Mouse (Mus musculus) kidney, postnatal 25 days (tissue): ENCODE measurements at regions not wholly inside any gene's neighbourhood (a gene's known extent, or its start where the extent isn't known, plus 50 kb on each side); places are given as distances from the start of the nearest gene placed in this dataset.

ENCODE experiments used
- DNase-seq, 2 experiments: peaks; one replicate each; pipeline ENCODE4 v3.0.0; 2021; ENCODE audit warnings: mixed read lengths in 2 of 2

DNA sequence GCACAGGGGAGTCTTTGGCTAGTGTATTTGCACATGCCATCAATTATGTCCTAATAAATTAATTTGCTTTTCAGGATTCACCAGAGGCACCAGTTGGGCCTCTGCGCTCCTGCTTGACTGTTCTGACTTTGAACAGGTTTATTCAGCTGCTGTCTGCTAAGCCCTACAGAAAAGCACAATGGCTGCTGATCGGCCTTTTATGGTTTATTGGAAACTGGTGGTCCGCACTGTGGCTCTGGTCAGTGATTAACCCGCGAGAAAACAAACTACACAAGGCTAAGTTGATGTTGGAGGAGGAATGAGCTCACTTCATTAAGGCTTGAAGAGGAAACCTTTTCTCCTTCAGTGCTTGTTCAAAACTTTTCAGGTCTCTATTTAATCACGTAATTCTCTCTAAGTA, 208.4 kb upstream of the Gpr101 start:
- no peak for DNase-seq

DNA sequence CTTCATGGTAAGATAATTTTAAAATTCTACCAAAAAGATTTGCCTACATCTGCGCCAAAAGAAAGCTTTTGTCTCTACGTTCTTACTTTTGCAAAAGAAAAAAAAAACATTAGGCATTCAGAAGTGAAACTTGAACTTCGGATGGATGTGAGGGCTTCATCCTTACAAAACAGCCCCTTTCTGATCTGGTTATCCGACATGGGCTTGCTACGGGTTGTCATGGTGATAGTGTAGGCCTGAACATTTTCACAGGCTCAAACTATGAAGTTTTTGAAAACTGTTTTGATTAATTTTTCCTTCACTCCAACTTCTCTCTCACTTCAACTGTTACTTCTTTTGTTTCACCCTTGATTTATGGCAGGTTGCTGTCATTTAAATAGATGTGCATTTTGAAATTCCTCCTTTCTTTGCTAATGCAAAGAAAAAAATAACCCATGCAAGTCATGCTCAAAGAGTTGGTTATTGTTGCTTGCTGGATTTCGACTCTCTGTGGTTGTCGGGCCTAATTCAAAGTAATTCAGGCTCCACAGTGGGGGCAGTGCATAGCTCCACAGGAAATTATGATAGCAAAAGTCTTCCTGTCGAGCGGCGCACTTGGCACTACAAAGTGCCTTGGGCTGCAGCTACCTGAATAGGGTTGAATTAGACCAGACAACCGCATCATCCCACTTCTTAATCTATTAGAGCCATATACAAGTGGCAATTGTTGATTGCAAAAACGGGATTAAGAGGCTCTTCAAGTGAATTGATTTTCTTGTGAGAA, 205.7 kb upstream of the Gpr101 start:
- DNase-seq = no peak

DNA sequence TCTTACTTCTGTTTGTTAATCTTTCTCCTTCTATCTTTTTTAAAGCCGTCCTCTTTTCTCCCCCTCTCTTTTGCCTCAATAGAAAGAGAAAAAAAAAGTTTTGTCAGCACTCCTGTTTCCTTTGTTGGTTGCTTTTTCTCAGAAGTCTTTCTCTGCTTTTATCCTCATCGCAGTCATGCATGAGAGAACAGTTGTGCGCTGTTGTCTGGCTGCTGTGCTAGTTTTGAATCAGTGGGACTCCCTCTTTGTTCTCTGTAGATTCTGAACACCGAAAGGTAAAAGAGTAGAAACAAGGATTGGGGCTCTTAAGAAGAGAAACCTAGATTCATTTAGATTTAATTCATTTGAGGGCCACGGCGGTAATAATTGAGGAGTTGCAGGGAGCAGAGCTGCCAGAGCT, 204.9 kb upstream of the Gpr101 start:
- no peak for DNase-seq

DNA sequence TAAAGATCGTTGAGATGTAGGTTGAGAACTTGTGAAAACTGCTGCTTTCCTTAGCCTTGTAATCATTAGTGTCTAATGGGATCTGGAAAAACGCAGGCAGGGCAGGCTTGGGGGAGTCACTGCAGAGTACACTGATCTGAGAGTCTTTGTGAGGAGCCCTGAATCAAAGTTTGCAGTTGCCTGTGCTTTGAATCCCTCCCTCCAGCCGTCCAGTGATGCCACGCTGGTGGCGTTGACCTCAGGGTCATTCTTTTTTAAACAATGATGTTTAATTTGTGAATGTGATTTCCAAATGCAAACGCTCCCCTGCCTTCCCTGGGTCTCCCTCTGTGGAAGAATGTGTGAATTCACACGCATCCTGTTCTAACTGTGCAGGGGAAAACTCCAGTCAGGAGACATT, 204.4 kb upstream of the Gpr101 start:
- DNase-seq = no peak

DNA sequence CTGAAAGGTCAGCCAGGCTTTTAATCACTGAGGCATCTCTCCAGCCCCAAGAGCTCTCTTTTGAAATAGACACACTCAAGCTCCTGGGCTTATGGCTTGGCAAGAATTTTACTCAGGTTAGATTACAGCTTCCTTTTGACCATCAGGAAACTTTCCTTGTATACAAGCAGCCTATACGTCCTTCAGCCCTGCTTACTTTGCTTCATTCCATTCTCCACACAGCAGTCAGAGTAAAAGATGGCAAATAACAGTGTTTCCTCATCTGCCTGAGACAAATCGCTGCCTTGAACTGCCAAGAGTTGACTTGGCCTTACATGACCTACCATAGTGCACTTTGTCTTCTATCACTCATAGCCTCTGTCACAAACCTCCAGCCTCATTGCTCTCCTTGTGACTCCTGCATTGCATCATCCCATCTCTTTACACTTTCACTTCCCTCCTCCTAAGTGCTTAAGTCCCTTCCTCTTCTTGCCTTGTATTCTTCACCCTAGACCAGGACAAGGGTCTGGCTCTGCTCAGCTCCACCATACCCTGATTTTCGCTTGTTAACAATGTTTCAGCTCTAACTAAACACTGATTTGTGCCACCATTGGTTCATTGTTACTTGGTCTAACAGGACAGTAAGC, 203.2 kb upstream of the Gpr101 start:
- no peak for DNase-seq

DNA sequence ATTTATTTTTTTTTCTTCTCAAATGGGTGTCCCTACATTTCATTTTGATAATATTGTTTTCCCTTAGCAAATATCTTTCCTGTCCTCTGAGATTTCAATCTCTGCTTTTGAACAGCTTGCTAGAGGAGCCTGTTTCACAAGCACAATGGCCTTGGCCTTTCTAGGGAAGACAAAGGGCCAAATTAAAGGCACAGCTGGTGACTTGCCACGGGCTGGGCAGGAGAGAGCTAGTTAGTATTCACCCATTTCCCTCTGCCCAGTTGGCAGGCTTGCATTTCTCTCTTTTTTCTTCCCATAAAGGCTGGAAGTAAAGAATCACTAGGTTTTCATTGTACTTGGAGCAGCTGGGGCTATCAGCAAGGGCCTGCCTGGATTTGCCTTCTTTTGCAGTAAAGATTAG, 188.9 kb upstream of the Gpr101 start:
- no peak for DNase-seq

DNA sequence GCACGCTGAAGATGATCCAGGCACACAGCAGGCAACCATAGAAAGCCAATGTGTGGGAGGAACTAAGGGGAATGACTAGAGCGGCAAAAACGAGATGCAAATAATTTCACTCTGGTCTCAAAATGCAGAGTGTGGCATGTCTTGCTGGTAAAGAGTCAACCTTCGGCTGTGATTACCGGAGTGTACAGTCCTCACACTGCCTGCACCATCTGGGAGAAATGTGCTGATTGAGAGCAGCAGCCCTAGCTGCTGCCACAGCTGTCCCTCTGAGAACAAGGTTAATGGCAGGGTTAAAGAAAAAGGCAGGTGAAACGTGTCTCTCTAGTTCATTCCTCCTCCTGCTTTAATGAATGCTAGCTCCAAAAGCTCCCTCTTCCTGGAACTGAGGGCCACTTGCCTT, 173.2 kb upstream of the Gpr101 start:
- no peak for DNase-seq

DNA sequence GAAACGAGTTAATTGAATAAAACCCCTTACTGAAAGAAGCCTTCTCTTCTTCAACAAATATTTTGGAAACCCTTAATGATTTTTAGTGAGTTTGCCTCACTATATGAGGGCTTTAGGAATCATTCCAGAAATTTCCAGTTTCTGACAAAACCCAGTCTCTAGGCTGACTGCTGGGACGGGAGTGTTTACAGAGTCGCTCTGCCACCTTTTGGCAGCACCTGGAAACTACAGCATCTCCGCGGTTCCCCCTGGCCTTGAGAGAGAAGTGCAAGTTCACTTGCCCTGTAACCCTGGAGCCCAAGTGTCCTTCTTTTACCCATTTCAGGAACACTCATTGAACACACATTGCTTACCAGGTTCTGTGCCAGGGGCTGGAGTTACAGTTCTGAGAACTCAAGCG, 171.4 kb upstream of the Gpr101 start:
- peak; percentile 26 to 37 for DNase-seq

DNA sequence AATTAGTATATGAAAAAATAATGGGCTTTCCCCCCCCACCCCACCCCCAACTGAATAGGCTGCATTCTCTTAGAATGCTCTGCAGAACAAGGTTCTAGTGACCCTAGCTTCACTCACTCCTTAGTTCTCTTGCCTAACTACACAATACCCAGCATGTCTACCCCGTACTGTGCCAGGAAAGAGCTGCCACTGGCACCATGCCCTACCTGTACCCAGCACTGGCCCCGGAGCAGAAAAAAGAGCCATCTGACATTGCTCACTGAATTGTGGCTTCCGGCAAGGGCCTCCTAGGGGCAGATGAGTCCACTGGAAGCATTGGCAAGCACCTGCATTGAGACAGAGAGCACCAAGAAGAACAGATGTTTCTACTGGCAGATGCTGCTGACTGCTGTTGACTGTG, 156.0 kb upstream of the Gpr101 start:
- no peak for DNase-seq

DNA sequence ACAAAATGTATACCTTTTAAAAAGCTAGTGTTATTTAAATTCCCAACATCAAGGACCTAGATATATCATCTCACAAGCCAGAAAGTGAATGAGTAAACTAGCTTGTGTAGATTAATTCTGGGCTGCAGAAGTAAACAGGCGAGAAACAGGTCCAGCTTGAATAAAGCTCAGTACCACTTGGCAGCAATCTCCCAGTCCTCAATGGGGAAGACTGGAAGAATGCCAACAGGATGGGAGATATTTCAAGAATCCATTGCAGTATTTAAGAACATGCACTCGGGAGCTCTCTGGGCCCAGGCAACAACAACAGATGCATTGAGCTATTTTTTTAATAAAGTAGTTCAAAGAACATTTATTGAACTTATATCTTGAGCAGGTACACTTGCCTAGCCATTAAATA, 152.5 kb upstream of the Gpr101 start:
- no peak for DNase-seq

DNA sequence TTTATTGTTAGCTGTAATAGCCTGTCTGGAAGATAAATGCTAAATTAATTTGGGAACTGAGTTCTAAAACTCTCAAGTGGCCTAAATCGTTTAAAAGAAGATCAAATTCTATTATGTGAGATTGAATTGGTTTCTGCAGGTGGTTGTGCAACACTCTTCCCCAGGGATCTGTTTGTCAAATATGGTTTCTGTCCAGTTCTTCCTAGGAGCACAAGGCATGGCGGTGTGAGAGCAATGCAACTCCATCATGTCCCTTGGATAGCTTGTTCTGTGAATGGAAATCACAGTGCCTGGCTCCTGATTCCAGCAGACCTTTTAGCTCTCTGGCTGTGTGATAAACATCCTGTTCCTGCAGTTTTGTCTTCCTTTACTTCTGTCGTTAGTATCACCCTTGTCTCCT, 151.9 kb upstream of the Gpr101 start:
- no peak for DNase-seq
